Mouse (Mus musculus): Measurements from ENCODE around the gene Clcn6. TPM values are rescaled to one million over a fixed set of nuclear protein-coding genes. Genes with fewer than 3 reads are reported as not detected.

Clcn6 gene
- polyA plus RNA-seq, 1 experiment from 2014 or later: 4.9 TPM

DNA sequence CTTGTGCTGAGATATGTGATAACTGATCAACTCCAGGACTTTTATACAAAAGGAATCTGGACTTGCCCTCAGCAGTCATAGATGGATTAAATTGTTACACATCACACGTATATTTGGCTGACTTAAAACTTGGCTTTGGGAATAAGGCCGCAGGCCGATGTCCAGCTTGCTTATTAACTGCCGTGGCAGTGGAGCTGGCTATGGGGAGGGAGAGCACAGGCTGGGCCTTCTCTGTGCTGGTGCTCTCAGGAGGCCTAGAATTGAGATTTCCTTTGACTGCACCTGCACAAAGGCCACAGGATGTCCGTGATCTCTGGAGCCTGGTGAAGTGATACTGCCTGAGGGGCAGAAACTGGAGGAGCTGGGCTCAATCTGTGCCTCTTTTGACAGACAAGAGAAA, 8.1 kb downstream of the Clcn6 start:
- 89% methylated on average over 5 of the region's 5 CpGs for WGBS
- no peak overlapping the region for H3K4me2 ChIP-seq (replicated peaks)
- H3K27ac ChIP-seq: no peak overlapping the region
- H3K9ac ChIP-seq: no peak overlapping the region
- no peak for ATAC-seq
- H3K27me3 ChIP-seq (replicated peaks): no peaks in the 10 kb centered on the region
- peaks cover 15% of the 10 kb centered on the region; the same call in 1 of the 2 replicates for H3K36me3 ChIP-seq
- H3K9me3 ChIP-seq: no peaks in the 10 kb centered on the region
- H3K4me1 ChIP-seq (replicated peaks): no peaks in the 10 kb centered on the region
- no peak overlapping the region for H3K4me3 ChIP-seq (replicated peaks)

DNA sequence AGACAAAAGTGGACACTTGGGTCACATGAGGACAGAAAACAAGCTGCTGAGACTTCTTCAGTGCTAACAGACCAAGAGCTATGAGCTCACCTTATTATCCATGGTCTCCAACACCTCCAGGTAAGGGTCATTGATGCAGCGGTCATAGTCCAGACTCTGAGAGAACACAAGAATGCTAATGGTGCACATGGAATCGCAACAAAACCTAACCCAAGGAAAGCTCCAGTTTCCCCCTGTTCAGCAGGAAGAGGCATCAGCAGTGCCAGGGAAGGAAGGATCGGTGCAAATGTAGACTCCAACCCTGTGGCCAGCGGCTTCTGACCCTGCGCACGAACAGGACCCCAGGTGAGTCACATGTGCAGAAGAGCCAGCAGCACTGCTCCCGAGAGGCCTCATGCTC, 9.3 kb downstream of the Clcn6 start:
- Histone ChIP-seq H3K4me2 (replicated peaks) (no peak overlapping the region), H3K27ac (no peak overlapping the region), H3K4me1 (replicated peaks) (no peaks in the 10 kb centered on the region), H3K36me3 (peaks cover 19% of the 10 kb centered on the region), H3K27me3 (replicated peaks) (no peaks in the 10 kb centered on the region), H3K9me3 (no peaks in the 10 kb centered on the region), H3K9ac (no peak overlapping the region), H3K4me3 (replicated peaks) (no peak overlapping the region)
- WGBS: 93% methylated on average over 7 of the region's 7 CpGs
- no peak for ATAC-seq

DNA sequence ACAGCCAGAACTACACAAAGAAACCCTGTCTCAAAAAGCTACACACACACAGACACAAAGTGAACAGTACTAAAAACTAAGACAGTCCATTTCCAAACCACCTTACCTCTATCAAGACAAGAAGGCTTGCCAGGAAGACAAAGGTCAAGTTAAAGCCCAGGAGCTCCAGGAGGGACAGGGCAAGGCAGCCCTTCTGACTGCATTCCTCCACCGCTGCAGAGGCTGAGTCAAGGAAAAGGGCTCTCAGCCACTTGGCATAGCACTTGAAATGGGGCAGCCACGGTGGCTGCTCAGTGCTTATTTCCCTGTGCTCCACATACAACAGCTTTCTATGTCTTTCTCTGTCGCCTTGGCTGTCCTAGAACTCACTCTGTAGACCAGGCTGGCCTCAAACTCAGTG, 14.6 kb downstream of the Clcn6 start:
- Histone ChIP-seq H3K9me3 (no peaks in the 10 kb centered on the region), H3K4me3 (replicated peaks) (no peak overlapping the region), H3K27me3 (replicated peaks) (no peaks in the 10 kb centered on the region), H3K9ac (no peak overlapping the region), H3K4me2 (replicated peaks) (no peak overlapping the region), H3K27ac (no peak overlapping the region), H3K4me1 (replicated peaks) (no peaks in the 10 kb centered on the region), H3K36me3 (peaks cover 38% of the 10 kb centered on the region)
- ATAC-seq: no peak
- WGBS: 91% methylated on average over 3 of the region's 3 CpGs

DNA sequence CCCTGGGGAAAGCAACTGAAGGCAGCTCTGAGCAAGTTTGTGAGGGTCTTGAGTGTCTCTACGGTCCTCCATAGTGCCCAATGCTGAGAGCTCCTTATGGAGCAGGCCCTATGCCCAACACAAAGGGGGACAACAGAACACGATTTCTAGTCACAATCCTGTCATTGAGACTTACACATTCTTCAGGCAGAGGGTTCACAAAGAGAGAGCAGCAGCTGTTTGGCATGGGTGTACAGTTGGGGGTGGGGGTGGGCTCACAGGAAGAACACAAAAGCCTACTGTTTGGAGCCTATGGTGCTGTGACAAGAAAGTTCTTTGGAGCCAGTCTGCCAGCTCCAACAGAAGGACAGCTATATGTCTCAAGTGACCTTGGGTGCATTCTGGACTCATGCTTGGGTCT, 20.2 kb downstream of the Clcn6 start:
- ATAC-seq: 0 out of 2 replicates have a peak, but pooled peaks have one; percentile 20
- 84% methylated on average over 2 of the region's 2 CpGs for WGBS

DNA sequence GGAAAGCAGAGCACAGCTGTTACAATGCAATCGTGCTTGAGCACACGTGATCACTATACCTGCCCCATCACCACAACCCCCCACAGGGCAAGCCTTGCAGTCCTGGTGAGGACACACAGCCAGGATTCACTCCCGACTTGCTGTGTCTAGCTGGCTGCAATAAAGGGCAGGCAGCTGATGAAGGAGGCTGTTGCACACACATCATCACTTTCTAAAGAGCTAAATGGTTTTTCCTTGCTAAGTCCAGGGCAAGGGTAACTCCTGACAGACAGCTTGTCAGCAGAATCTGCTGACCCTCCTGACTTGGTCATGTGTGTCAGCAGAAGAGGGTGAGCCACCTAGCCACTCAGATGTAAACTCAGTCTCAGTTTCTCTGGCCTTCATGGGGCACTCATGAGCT, 21.6 kb downstream of the Clcn6 start:
- Histone ChIP-seq H3K27ac (no peak overlapping the region), H3K4me3 (replicated peaks) (no peak overlapping the region), H3K9me3 (no peaks in the 10 kb centered on the region), H3K4me1 (replicated peaks) (no peaks in the 10 kb centered on the region), H3K36me3 (peaks cover 67% of the 10 kb centered on the region), H3K4me2 (replicated peaks) (no peak overlapping the region), H3K9ac (no peak overlapping the region), H3K27me3 (replicated peaks) (no peaks in the 10 kb centered on the region)
- WGBS: 71% methylated on average over 3 of the region's 3 CpGs
- no peak for ATAC-seq

More for the DNA sequence above, 20.2 kb downstream of the Clcn6 start:
- Histone ChIP-seq H3K4me1 (replicated peaks) (no peaks in the 10 kb centered on the region), H3K9ac (no peak overlapping the region), H3K4me2 (replicated peaks) (no peak overlapping the region), H3K9me3 (no peaks in the 10 kb centered on the region), H3K36me3 (peaks cover 64% of the 10 kb centered on the region), H3K27me3 (replicated peaks) (no peaks in the 10 kb centered on the region), H3K27ac (no peak overlapping the region), H3K4me3 (replicated peaks) (no peak overlapping the region)

DNA sequence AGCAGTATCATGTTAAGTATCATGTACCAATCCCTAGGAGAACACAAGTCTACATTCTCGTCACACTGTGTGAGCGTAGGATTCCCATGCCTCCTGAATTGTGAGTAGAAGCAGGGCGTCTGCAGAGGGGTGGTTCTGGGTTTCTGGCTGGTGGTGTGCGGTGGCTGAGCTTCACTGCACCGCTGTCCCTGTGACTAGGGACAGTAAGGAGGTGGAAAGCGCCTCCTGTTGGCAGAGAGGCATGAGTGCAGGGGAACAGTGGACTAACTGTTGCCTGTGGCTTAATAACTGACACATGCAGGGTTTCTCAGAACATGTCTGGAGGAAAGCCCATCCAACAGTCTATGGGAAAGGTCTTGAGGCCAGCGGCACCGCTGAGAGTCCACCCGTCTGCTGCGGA, 23.2 kb downstream of the Clcn6 start:
- Histone ChIP-seq H3K4me2 (replicated peaks) (no peak overlapping the region), H3K36me3 (peaks cover 72% of the 10 kb centered on the region), H3K9ac (no peak overlapping the region), H3K4me3 (replicated peaks) (no peak overlapping the region), H3K27me3 (replicated peaks) (no peaks in the 10 kb centered on the region), H3K4me1 (replicated peaks) (no peaks in the 10 kb centered on the region), H3K9me3 (no peaks in the 10 kb centered on the region), H3K27ac (no peak overlapping the region)
- no peak for ATAC-seq
- 85% methylated on average over 10 of the region's 10 CpGs for WGBS

DNA sequence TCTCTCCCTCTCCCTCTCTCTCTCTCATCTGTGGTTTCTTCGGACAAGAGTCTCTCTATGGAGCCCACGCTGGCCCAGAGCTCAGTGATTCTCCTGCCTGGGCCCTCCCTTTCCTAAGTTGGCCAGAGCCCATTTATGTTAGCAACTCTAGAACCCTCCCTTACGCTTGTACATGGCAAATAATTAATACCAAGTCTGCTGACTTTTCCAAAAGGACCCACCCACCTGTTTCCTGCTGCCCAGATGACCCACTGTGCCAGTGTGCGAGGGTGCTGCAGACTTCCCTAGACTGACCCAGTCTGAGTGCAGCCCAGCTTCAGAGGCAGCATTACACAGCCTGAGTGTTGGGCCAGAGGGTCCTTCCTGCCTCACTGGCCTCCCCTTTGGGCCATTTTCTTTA, 26.4 kb downstream of the Clcn6 start:
- no peak overlapping the region for H3K4me3 ChIP-seq (replicated peaks)
- no peak for ATAC-seq
- H3K4me2 ChIP-seq (replicated peaks): no peak overlapping the region
- no peak overlapping the region for H3K9ac ChIP-seq
- no peaks in the 10 kb centered on the region for H3K4me1 ChIP-seq (replicated peaks)
- 88% methylated on average over 4 of the region's 4 CpGs for WGBS
- no peak overlapping the region for H3K27ac ChIP-seq
- H3K27me3 ChIP-seq (replicated peaks): no peaks in the 10 kb centered on the region
- no peaks in the 10 kb centered on the region for H3K9me3 ChIP-seq
- H3K36me3 ChIP-seq: peaks cover 77% of the 10 kb centered on the region

DNA sequence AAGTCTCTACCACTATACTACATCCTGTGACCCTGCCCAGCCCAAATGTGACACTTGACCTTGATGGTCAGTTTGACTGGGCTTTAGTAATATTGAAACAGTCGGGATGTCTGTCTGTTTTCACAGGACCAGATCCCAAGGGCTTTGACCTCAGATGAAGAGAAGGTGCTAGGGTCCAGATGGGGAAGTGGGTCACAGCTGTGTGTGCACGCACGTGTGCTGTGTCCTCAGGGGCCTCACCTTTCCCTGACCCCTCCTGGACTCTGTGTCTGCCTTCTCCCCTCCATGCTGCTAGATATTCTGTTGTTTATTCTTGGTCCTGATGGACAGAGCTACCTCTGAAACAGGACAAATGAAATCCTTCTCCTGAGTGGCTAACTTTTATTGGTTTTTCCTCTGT, 27.3 kb downstream of the Clcn6 start:
- no peaks in the 10 kb centered on the region for H3K27me3 ChIP-seq (replicated peaks)
- H3K4me3 ChIP-seq (replicated peaks): no peak overlapping the region
- H3K9me3 ChIP-seq: no peaks in the 10 kb centered on the region
- H3K4me1 ChIP-seq (replicated peaks): no peaks in the 10 kb centered on the region
- ATAC-seq: no peak
- WGBS: 83% methylated on average over 3 of the region's 3 CpGs
- H3K9ac ChIP-seq: no peak overlapping the region
- H3K36me3 ChIP-seq: peaks cover 74% of the 10 kb centered on the region
- H3K27ac ChIP-seq: no peak overlapping the region
- no peak overlapping the region for H3K4me2 ChIP-seq (replicated peaks)

DNA sequence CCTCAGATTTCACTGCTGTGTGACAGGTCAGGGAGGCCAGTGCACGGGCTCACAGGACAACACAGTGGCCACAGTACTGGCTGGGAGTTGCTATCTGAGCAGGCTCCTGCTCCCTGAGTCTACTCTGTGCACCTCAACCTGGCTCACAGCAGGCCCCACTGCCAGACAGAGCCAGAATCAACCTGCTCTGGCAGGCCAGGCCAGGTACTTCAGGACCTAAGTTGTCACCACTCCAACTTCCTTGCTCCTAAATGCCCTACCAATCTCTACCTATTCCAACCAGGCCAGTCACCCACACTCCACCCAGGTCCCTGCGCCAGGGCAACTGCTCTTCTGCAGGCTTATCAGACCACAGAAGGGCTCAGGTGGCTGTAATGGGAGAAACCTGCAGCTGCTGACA, 29.0 kb downstream of the Clcn6 start:
- no peak overlapping the region for H3K4me2 ChIP-seq (replicated peaks)
- no peak for ATAC-seq
- H3K9ac ChIP-seq: no peak overlapping the region
- no peaks in the 10 kb centered on the region for H3K4me1 ChIP-seq (replicated peaks)
- WGBS: 91% methylated on average over 2 of the region's 2 CpGs
- H3K36me3 ChIP-seq: peaks cover 65% of the 10 kb centered on the region
- H3K9me3 ChIP-seq: no peaks in the 10 kb centered on the region
- H3K4me3 ChIP-seq (replicated peaks): no peak overlapping the region
- no peaks in the 10 kb centered on the region for H3K27me3 ChIP-seq (replicated peaks)
- H3K27ac ChIP-seq: no peak overlapping the region

DNA sequence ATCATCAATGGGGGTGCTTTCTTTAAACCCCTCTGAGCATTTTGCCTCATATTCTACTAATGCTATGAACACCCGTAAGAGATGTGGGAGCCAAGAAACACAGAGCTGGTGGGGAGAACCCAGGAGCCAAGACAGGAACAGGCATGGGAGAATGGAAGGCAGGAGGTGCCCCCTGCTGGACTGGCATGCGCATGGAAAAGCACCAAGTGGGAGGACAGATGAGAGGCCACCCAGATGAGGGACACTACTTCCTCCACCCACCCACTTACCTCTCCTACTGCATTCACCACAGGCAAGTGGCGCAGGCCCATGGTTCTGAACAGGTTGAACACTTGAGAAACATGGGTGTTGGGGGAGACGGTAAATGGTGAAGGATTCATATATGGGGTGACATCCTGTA, 30.2 kb downstream of the Clcn6 start:
- Histone ChIP-seq H3K4me2 (replicated peaks) (no peak overlapping the region), H3K9ac (no peak overlapping the region), H3K27ac (no peak overlapping the region), H3K27me3 (replicated peaks) (no peaks in the 10 kb centered on the region), H3K4me3 (replicated peaks) (no peak overlapping the region), H3K36me3 (peaks cover 56% of the 10 kb centered on the region), H3K4me1 (replicated peaks) (no peaks in the 10 kb centered on the region), H3K9me3 (no peaks in the 10 kb centered on the region)
- 0 out of 2 replicates have a peak, but pooled peaks have one; percentile 43 for ATAC-seq
- 75% methylated on average over 4 of the region's 4 CpGs for WGBS

DNA sequence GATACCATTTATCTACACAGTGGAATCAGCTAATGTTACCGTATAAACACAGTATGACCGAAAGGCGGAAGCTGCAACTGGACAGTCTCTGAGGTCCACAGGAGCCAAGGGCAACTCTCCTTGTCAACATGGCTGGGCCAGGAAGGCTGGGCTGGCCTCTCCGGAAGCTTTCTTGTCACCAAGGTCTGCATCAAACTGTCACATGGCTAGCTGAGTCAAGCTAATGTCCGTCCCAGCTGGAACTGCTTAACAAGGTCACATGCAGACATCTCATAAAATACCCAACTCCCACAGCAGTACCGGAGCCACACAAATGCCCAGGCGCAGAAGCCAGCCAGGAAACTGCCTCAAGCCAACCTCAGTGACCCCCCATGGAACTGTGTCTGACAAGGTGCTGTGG, 34.3 kb downstream of the Clcn6 start:
- no peak overlapping the region for H3K9ac ChIP-seq
- H3K27ac ChIP-seq: no peak overlapping the region
- no peak overlapping the region for H3K4me2 ChIP-seq (replicated peaks)
- H3K4me3 ChIP-seq (replicated peaks): no peak overlapping the region
- H3K4me1 ChIP-seq (replicated peaks): no peaks in the 10 kb centered on the region
- ATAC-seq: no peak
- no peaks in the 10 kb centered on the region for H3K27me3 ChIP-seq (replicated peaks)
- no peaks in the 10 kb centered on the region for H3K9me3 ChIP-seq
- WGBS: 86% methylated on average over 7 of the region's 7 CpGs
- H3K36me3 ChIP-seq: peaks cover 27% of the 10 kb centered on the region; the same call in 1 of the 2 replicates

DNA sequence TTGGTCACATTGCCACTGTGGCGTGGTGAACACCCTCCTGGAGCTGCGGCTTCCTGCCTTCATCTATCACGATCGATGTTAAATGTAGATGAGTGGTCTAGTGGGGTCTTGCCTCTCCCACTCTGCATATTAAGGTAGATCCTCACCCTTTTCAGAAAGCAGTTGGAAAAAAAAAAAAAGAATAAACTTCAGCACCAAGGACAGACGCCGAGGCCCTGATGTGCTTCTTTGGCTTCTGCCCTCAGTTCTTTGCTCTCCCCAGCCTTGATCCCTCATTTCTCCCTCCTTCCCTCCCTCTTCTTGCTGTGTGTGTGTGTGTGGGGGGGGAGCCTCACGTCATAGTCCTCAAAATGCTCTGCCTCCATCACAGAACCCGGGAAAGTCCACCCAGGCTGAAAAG, 36.8 kb downstream of the Clcn6 start:
- H3K9ac ChIP-seq: no peak overlapping the region
- H3K27ac ChIP-seq: no peak overlapping the region
- ATAC-seq: no peak
- H3K9me3 ChIP-seq: no peaks in the 10 kb centered on the region
- no peaks in the 10 kb centered on the region for H3K4me1 ChIP-seq (replicated peaks)
- H3K4me3 ChIP-seq (replicated peaks): no peak overlapping the region
- no peaks in the 10 kb centered on the region for H3K27me3 ChIP-seq (replicated peaks)
- H3K36me3 ChIP-seq: 0 out of 2 replicates have a peak, but pooled peaks cover 8% of the 10 kb centered on the region
- WGBS: 48% methylated on average over 8 of the region's 8 CpGs
- no peak overlapping the region for H3K4me2 ChIP-seq (replicated peaks)

DNA sequence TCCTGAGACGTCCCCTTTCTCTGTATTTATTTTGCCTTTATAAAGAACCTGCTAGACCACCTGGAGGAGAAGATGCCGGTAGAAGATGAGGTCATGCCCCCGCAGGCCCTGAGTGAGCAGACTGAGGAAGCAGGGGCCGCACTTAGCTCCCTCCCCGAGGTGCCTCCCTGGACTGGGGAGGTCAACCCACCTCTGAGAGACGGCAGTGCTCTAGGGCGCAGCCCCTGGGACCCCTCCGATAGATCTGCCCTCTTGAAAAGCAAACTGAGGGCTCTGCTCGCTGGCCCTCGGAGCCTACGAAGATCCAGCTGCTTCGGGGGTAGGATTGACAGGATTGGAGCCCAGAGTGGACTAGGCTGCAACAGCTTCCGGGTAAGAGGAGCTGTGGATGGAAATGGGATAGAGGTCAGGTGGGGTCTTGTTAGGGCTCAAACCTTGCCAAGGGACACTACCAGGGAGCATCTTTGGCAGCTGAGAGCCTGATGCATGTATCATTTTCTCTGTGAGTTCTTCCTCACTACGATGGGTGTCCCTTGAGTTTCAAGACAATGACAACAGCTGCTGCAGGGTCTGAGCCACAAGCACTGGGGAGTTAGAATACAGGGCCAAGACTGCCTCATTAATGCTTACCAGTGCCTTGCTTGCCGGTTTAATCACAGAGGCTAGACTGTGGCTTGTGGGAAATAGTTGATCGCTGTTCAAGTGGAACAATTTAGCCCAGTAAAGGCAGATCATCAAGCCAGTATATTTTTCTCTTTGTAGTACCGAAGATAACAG, 37.4 kb downstream of the Clcn6 start:
- no peaks in the 10 kb centered on the region for H3K9me3 ChIP-seq
- no peak overlapping the region for H3K9ac ChIP-seq
- ATAC-seq: no peak
- H3K36me3 ChIP-seq: 0 out of 2 replicates have a peak, but pooled peaks cover 5% of the 10 kb centered on the region
- H3K4me1 ChIP-seq (replicated peaks): no peaks in the 10 kb centered on the region
- H3K27me3 ChIP-seq (replicated peaks): no peaks in the 10 kb centered on the region
- 81% methylated on average over 17 of the region's 17 CpGs for WGBS
- H3K4me2 ChIP-seq (replicated peaks): no peak overlapping the region
- no peak overlapping the region for H3K27ac ChIP-seq
- H3K4me3 ChIP-seq (replicated peaks): no peak overlapping the region
